Mouse (Mus musculus) megakaryocyte-erythroid progenitor cell, adult 5-6 weeks (primary cell): ENCODE measurements around the gene Prm2. TPM values are rescaled to one million over a fixed set of nuclear protein-coding genes. Genes with fewer than 3 reads are reported as not detected.

Source experiments
- ATAC-seq: replicated peaks from 2 replicates; pipeline ENCODE4 v1.8.0; 2016; ENCODE audit warnings: mild to moderate bottlenecking, inconsistent platforms; ENCODE audit not compliant: severe bottlenecking, poor library complexity, low FRiP score, low TSS enrichment
- total RNA-seq, 2 experiments: library from RNA; stranded (forward) in 1 of 2; stranded (reverse) in 1 of 2; fragments of 200-1000, 215-1000 nt in 1 of 2; fragments of >200 nt in 1 of 2; fragmentation: Nextera tagmentation in 1 of 2; gene quantifications; 2 replicates each; pipeline ENCODE4 v1.2.3; 2014 to 2017

Prm2 gene
- total RNA-seq, 2 experiments from 2014 or later: not detected

DNA sequence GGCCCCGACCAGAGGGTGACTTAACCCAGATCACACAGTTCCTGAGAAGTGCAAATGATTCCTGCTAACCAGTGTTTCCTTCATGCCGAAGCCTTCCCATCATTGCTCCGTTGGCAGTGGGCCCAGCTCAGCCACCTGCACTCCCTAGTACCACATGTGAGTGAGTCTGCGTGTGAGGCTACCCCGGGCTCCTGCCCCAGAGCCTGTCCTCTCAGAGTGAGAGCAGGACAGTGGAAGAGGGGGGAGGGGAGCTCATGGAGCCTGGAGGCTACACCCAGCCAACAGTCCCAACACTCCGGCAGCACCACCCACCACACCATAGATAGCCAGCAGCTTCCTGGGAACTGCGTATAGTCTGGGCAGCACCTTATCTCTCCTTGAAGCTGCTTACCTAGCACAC lies 46.1 kb downstream of the Prm2 start:
- no peak for ATAC-seq

GRCm38 (mm10) chr16:10749226-10749625 lies 46.7 kb downstream of the Prm2 start:
- no peak for ATAC-seq

Other genes starting within 250 kb of the Prm2 start
- gene Socs1, start 10.6 kb downstream of the Prm2 start, total RNA-seq (2014; fragmentation: Nextera tagmentation): 0.39 and 1.4 TPM in 2 replicates
- 0.80 and 1.1 TPM in 2 replicates for gene Socs1, start 10.6 kb downstream of the Prm2 start, total RNA-seq (2017)
- gene Tnp2, start 7.5 kb downstream of the Prm2 start, total RNA-seq (2014; fragmentation: Nextera tagmentation): not detected in 2 replicates
- gene Tnp2, start 7.5 kb downstream of the Prm2 start, total RNA-seq (2017): not detected in 2 replicates
- gene Prm3, start 5.2 kb downstream of the Prm2 start, total RNA-seq (2014; fragmentation: Nextera tagmentation): not detected in 2 replicates
- gene Prm3, start 5.2 kb downstream of the Prm2 start, total RNA-seq (2017): not detected in 2 replicates
- not detected in 2 replicates for gene Prm1, start 9.7 kb upstream of the Prm2 start, total RNA-seq (2014; fragmentation: Nextera tagmentation)
- gene Prm1, start 9.7 kb upstream of the Prm2 start, total RNA-seq (2017): not detected in 2 replicates
- not detected in 2 replicates for gene Gm11172, start 16.8 kb upstream of the Prm2 start, total RNA-seq (2014; fragmentation: Nextera tagmentation)
- gene Gm11172, start 16.8 kb upstream of the Prm2 start, total RNA-seq (2017): not detected in 2 replicates
- 1.3 and 6.6 TPM in 2 replicates for gene Rmi2, start 38.9 kb upstream of the Prm2 start, total RNA-seq (2014; fragmentation: Nextera tagmentation)
- gene Rmi2, start 38.9 kb upstream of the Prm2 start, total RNA-seq (2017): 4.7 and 5.5 TPM in 2 replicates